Mouse (Mus musculus) B cell, adult 2 months (primary cell): Measurements from ENCODE around the gene Ott.
"Not testable (repeated sequence)": the region's sequence is repeated elsewhere in the genome, so short reads cannot be mapped to it uniquely, and the experiment has no call there.

Experiments
- DNase-seq, 2 experiments: peaks; one replicate each; pipeline ENCODE4 v3.0.0; 2022

The Ott gene

DNA sequence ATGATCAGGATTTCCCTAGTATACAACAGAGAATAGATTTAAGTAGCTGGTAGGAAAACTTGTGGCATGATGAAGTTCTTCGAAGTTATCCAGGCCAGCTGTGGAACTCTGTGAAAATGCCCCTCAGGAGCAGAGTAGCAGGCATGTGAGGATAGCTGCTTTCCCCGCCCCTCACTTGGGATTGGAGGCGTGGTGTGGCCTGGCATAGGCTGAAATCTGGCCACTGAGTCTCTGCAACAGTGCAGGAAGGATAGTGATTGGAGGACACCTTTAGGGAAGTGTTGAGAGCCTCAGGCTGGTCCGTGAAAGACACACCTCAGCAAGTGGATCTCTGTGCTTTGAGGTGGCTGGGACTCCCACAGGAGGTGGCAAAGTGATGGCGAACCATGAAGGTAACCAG lies at the start of gene Ott:
Gene Ott (plus strand): TSS at position 301 of the 400 bp plus-strand sequence.
- not testable (repeated sequence) for DNase-seq
